Mouse (Mus musculus) kidney, adult 18-20 months (tissue): ENCODE data around the gene Pgbd5.

ENCODE experiments used
- DNase-seq: peaks from one replicate; pipeline ENCODE4 v3.0.0; 2021

Pgbd5 gene

GRCm38 (mm10) chr8:124439558-124439957 is at the start of gene Pgbd5:
Pgbd5 (minus strand) TSS chr8:124439658.
- DNase-seq = no peak

- no peak for DNase-seq
Measured at GRCm38 (mm10) chr8:124483356-124484115, 44.1 kb upstream of the Pgbd5 start.

DNA sequence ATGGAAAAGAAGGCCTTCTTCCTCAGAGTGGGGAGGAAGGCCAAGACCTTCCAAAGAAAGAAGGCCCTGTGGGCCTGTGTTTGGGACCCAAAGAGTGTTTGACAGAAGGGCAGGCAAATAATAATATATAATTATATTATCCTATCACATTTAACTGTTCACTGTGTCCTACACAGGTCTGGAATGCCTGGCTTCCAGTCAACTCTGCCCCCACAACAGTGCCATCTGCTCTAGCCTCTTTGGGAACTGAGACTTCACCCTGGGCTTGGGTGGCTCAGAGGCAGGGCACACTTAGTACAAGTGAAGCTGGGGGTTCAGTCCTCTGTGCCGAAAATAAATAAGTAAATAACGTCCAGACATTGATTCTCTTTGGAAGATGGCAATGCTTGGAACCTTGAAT is 43.3 kb upstream of the Pgbd5 start:
- no peak for DNase-seq

GRCm38 (mm10) chr8:124480321-124480720 is 40.9 kb upstream of the Pgbd5 start:
- DNase-seq = no peak

GRCm38 (mm10) chr8:124479251-124479650 is 39.8 kb upstream of the Pgbd5 start:
- DNase-seq = no peak

DNA sequence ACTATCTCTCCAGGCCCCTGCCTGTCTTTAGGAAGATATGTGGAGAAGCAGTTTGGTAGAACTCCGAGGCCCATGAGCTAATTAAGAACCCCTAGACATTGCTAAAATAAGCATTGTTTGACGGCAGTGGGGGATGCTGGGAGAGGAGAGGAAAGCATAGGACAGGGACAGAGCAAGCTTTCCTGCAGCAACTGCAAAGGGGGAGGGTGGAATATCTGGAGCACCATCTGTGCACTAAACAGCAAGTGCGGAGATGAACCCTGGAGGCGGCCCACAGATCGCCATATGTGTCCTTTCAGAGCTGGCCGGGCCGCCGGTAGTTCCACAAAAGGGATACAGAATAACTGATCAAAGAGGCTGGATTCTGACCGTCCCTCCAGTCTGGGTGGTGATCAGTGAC is 37.2 kb upstream of the Pgbd5 start:
- no peak for DNase-seq

DNA sequence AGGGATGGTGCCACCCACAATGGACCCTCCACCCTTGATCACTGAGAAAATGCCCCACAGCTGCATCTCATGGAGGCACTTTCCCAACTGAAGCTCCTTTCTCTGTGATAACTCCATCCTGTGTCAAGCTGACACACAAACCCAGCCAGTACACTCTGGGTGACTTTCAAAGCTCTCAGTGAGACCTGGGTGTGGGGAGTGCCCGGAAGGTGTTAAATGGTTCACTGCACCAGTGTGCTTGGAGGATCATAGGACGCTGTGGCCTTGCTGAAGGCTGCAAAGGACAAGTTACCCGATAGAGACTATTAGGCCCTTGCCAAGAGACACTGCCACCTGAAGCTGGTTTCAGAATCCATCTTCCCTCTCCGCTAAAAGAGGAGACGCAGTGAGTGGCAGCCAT is 36.2 kb upstream of the Pgbd5 start:
- no peak for DNase-seq

- DNase-seq = no peak
Measured at GRCm38 (mm10) chr8:124464641-124465040, 25.2 kb upstream of the Pgbd5 start.

DNA sequence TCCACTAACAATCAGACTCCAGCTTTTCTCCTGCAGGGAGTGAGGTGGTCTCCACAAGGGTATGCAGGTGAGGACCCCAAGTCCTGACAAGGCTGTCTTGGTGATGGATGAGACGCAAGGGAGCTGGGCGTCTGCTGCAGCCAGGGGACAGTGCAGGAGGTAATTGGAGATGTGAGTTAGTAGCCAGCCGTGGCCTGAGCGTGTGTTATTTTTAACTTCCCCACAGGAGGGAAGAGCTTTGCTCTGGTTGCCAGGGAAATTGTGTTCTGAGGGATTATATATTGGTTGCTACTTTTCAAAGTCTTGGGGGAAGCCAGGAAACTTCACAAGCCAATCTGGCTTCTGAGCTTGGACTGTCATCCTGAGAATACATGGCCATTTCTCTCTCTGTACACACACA is 23.7 kb upstream of the Pgbd5 start:
- DNase-seq = no peak

DNA sequence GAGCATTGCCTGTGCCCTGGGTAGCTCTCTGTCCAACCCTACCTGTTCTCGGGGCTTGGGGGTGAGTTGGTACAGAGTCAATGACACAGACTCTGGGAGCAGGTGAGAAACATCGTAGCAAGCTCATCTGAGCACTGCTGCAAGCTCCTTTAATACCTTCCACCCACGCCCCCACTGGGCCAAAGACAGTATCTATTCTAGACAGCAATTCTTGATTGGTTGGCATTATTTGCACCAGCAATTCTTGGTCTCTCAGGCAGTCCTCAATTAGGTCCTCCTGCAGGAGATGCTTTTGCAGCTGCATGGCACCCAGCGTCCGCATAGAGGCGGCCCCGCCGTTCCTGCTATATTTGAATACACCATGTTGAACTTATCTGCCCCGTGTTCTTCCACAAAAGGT is 22.7 kb upstream of the Pgbd5 start:
- DNase-seq = no peak

- no peak for DNase-seq
Measured at GRCm38 (mm10) chr8:124461103-124461502, 21.6 kb upstream of the Pgbd5 start.

DNA sequence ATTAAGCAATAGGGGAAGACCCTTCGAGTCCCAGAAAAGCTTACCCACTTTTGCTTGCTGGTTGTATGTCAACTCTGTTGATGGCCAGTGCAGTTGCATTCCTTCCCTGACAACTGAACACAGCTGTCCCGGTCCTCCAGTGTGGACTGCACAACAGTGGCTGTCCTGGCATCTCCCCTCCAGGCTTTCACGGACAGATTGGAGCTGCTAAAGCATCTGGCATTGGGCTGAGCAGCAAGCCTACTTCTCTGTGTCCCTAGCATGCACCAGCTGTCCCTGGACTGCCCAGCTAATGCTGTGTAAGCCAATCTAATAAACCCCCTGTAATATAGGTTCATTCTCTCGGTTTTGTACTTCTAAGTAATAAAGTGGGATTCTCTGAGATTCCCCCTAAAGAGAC is 21.2 kb upstream of the Pgbd5 start:
- no peak for DNase-seq

GRCm38 (mm10) chr8:124459627-124460026 is 20.2 kb upstream of the Pgbd5 start:
- DNase-seq = peak; percentile 38

GRCm38 (mm10) chr8:124455359-124455758 is 15.9 kb upstream of the Pgbd5 start:
- DNase-seq = no peak

- DNase-seq = no peak
Measured at GRCm38 (mm10) chr8:124450192-124450895, 10.9 kb upstream of the Pgbd5 start.

DNA sequence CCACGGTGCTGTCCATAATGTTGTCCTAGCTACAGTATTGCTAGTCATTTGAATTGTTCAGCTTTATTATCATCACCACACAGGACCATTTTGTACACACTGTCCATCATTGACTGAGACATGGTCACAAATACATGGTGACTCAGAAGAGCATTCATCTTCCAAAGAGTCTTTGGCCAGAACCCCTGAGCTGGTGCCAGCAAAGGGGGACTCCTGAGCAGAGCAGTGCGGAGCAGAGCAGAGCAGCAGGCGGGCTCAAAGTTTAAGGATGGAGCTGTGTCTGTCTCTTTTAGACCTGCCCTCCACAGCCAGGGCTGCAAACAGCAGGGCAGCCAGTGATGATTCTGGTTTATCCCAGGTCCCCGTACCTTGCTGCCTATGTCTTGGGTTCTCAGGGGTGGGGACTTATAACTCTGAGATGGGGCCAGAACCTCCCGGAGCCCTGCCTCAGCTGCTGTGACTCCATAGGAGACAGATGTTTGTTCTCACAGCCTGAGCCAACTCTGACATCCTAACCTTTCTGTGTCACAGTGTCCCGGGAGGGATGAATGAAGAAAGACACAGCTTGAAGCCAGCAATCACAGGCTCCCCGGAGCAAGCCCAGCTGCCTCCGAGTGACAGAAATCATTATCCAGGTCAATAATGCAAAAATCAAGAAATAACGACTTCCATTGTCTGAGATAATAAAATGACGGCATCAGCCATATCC is 9.7 kb upstream of the Pgbd5 start:
- no peak for DNase-seq

DNA sequence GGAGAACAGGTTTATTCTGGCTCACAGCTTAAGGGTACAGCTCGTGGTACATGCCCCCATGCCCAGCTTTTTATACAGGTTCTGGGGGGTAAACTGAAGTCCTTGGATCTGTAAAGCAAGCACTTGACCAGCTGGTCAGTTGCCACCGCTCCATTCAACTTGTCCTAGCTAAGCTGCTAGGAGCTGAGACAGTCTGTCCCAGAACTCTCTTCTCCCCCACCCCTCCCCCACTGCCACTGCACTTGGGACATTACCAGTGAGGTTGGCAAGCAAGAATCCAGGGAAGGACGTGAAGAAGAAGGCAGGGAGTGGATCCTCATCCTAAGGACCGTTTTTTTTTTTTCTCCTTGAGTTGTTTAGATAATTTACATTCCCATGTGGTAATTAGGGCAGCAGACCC is 2.7 kb downstream of the Pgbd5 start:
- DNase-seq = no peak

GRCm38 (mm10) chr8:124435707-124436243 is 3.7 kb downstream of the Pgbd5 start:
- no peak for DNase-seq

DNA sequence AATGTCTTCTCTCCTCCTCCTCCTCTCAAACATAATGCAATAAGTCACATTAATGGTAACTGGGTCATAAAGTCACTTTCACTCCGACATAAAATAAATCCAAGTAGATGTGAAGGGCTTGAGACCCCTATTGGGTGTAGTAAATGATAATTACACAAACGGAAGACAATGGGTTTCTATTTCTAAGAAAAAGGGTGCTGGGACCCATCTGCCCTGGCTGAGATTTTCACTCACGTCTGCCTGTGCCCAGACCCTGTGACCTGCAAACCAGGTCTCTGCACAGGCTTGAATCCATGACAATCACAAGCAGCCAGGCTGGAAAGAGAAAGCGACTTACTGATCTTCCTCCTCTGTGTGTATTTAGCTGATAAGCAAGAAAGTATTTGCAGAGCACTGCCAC is 4.3 kb downstream of the Pgbd5 start:
- no peak for DNase-seq

GRCm38 (mm10) chr8:124434126-124434790 is 5.2 kb downstream of the Pgbd5 start:
- peak; percentile 95 for DNase-seq

DNA sequence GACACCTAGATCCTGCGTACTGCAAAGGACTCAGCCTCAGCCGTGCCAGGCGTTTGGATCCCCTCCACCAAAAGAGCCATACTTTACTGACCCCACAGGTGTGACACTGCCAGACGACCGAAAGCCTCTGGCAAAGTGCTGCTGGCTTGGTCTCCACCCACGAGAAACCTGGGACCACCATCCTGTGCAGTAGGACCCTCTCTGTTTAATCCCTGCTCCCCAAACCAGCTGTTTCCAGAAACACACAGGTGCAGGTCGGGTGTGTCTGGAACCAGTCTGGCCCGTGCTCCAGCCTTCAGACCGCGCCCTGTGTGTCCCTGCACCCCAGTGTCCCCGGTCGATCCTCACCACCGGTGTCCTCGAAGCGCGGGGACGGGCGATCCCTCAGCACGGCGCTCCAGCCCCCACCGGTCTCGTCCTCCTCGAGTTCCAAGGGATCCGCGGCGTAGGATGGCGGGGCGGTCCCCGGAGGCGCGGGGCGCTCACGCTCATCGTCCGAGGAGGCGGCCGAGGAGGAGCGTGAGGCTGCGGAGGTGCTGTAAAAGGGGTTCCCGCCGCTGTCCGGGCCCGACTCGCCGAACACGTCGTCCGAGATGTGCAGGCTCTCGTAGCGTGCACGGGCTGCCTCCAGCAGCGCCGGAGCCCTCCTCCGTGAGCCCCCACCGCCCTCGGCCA is 5.9 kb downstream of the Pgbd5 start:
- peak; percentile 10 for DNase-seq

DNA sequence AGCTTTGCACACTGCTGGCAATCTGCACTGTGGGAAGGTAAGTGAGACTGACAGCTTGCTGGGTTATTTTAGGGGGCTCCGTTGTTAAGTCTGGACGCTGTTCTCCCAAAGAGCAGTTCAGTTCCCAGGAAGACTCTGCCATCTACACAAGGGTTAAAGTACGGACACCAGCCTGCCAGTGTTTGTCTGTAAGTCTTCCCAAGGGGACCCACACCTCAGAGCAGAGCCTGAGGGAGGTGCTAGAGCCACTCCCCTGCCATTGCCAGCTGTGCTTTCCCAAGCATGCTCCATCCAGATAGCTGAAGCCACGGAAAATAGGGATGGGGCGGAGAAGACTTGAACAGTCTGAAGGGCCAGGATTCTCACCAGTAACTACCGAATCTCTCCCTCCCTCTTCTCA is 8.6 kb downstream of the Pgbd5 start:
- DNase-seq = no peak

DNA sequence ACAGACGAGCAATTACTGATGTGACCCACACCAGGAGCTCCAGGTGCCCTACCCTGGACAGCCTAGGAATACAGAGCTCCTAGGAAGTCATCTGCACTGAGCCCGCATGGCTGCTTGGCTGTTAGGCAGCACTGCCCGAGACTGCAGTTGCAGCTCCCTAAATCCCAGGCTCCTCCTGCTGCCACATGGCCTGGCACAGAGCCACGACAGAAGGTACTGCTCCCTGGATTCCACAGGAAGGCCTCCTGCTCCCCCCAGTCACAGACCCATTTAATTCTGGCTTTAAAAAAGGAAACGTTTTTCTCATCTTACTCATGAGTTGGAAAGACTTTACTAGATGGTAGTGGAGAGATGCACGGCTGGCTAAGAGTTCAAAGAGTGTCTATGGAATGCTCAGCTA is 10.0 kb downstream of the Pgbd5 start:
- DNase-seq = no peak
